Mouse (Mus musculus) liver, adult 2 months (tissue): ENCODE measurements at regions not wholly inside any gene's neighbourhood (a gene's known extent, or its start where the extent isn't known, plus 50 kb on each side); places are given as distances from the start of the nearest gene placed in this dataset.

Source experiments
- DNase-seq: peaks from one replicate; pipeline ENCODE4 v3.0.0-alpha.2; 2011; ENCODE audit warnings: low read depth, low spot score; ENCODE audit errors: extremely low read depth
- H3K27ac ChIP-seq: fragments of 200-500 bp; replicated peaks from 2 replicates; pipeline ENCODE4 v1.5.1; 2012; ENCODE audit warnings: low read depth, mild to moderate bottlenecking, control low read depth, inconsistent platforms, low read length; ENCODE audit not compliant: insufficient read depth
- H3K27me3 ChIP-seq: fragments of 200-500 bp; 2 replicates; pipeline ENCODE4 v1.6.1; 2012; ENCODE audit warnings: mild to moderate bottlenecking, moderate library complexity, low read length, inconsistent platforms; ENCODE audit not compliant: control insufficient read depth, insufficient read depth
- H3K36me3 ChIP-seq: fragments of 200-500 bp; 2 replicates; pipeline ENCODE4 v1.6.1; 2012; ENCODE audit warnings: low read length, inconsistent platforms; ENCODE audit not compliant: control insufficient read depth, insufficient read depth
- H3K4me1 ChIP-seq: fragments of 200-500 bp; 2 replicates; pipeline ENCODE4 v1.6.1; 2011; ENCODE audit warnings: low read length; ENCODE audit not compliant: control insufficient read depth, insufficient read depth
- H3K4me3 ChIP-seq: fragments of 200-500 bp; 2 replicates; pipeline ENCODE4 v1.5.1; 2011; ENCODE audit warnings: low read depth, mild to moderate bottlenecking, control low read depth, low read length, moderate library complexity; ENCODE audit not compliant: insufficient read depth
- H3K79me2 ChIP-seq: fragments of 200-500 bp; 2 replicates; pipeline ENCODE4 v1.6.1; 2012; ENCODE audit warnings: inconsistent platforms, mild to moderate bottlenecking, low read length, moderate library complexity; ENCODE audit not compliant: control insufficient read depth, insufficient read depth
- H3K9ac ChIP-seq: fragments of 200-500 bp; 2 replicates; pipeline ENCODE4 v1.6.1; 2012; ENCODE audit warnings: low read depth, mild to moderate bottlenecking, control low read depth, inconsistent platforms, low read length
- CTCF ChIP-seq: fragments of 200-500 bp; IDR thresholded peaks from 2 replicates; pipeline ENCODE4 v1.5.1; 2011; ENCODE audit warnings: low read depth, low read length, control low read depth
- POLR2A ChIP-seq: fragments of 200-500 bp; IDR thresholded peaks from 2 replicates; pipeline ENCODE4 v1.6.1; 2011; ENCODE audit warnings: low read length, control low read depth; ENCODE audit not compliant: insufficient read depth; ENCODE audit errors: extremely low read depth
- WGBS: fragments of 180-500 bp; shearing (Covaris S2); methylation state at CpG from one replicate; pipeline ENCODE4 v1.1.7; 2018; 5-methylcytosine and 5-hydroxymethylcytosine counted together

DNA sequence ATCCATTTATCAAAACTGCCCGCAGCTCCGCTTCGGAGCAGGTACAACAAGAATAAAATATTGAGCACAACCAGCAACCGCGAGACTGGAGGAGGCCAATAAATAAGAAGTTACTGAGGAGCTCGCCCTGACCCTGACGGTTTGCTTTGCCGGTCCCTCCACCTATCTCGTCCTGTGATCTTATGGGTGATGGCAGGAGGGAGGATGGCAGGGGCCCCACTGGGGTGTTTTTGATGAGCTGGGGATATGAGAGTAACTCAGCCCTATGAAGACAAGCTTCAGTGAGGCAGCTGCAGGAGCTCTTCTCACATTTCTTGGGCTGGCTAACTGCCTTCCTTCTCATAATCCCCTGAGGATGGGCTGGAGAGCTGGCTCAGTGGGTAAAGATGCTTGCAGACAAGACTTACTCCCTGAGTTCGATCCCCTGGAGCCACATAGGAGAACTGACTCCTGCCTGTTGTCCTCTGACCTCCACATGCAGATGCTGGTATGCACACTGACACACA lies 132.3 kb upstream of the Sdk2 start:
- H3K9ac ChIP-seq: no peak overlapping the region
- no peak for TF ChIP-seq POLR2A
- TF ChIP-seq CTCF: no peak
- H3K36me3 ChIP-seq: no peaks in the 10 kb centered on the region
- no peak overlapping the region for H3K27ac ChIP-seq
- 77% methylated on average over 10 of the region's 10 CpGs for WGBS
- H3K4me1 ChIP-seq: no peaks in the 10 kb centered on the region
- no peaks in the 10 kb centered on the region for H3K27me3 ChIP-seq
- no peak overlapping the region for H3K4me3 ChIP-seq
- no peaks in the 10 kb centered on the region for H3K79me2 ChIP-seq
- DNase-seq: no peak

DNA sequence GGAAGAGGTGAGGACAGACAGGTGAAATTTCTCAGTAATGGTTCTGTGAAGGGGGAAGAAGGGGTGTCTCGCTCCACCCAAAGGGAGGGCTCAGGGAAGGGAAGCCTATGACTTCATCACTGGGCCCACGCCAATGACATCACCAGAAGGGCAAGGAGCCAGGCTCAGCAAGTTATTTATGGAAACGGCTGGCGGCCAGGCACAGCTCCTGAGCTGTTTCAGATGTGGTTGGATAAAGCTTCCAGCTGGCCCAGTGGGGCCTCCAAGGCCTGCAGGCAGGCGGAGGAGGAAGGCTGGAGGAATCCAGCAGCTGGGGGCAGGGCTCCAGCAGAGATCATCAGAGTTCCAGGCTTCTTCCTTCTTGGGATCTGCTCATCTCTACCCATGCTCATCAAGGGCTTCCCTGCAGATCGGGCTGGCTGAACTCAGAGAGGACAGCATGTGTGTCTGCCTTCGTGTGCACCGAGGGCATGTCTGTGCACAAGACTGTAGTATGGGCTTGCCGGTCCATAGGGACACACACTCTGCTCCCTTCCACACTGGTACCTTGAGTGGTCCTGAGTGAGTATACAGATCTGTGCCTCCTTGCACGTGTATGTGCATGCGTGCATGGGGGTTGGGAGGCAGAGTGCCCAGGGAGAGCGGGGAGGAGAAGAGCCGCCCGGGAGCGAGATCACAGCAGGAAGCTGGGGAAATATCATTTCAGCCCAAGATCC lies 131.6 kb upstream of the Sdk2 start:
- no peaks in the 10 kb centered on the region for H3K36me3 ChIP-seq
- no peaks in the 10 kb centered on the region for H3K4me1 ChIP-seq
- TF ChIP-seq CTCF (no peak), POLR2A (no peak)
- DNase-seq: peak; percentile 7
- WGBS: 57% methylated on average over 15 of the region's 15 CpGs
- H3K27me3 ChIP-seq: no peaks in the 10 kb centered on the region
- H3K4me3 ChIP-seq: no peak overlapping the region
- no peak overlapping the region for H3K9ac ChIP-seq
- H3K79me2 ChIP-seq: no peaks in the 10 kb centered on the region
- H3K27ac ChIP-seq: no peak overlapping the region

DNA sequence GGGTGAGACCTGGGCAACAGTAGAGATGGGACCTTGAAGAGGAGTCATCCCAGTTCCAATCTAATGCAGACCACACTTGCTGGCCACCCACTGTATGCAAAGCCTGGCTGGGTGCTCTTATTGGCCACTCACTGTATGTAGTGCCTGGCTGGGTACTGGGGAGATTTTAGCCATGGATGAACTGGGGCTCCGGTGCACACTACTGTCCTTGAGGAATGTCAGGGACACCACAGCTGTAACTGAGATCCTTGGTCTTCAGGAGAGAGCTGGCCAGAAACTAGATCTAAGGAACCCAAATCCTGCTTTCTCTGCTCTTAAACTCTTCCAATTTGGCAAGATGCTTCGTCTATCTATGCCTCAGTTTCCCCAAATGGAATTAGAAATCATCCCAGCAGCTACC lies 128.4 kb upstream of the Sdk2 start:
- H3K9ac ChIP-seq: no peak overlapping the region
- H3K27me3 ChIP-seq: no peaks in the 10 kb centered on the region
- no peak for DNase-seq
- no peak overlapping the region for H3K27ac ChIP-seq
- TF ChIP-seq POLR2A (no peak), CTCF (no peak)
- no peaks in the 10 kb centered on the region for H3K79me2 ChIP-seq
- no peak overlapping the region for H3K4me3 ChIP-seq
- H3K36me3 ChIP-seq: no peaks in the 10 kb centered on the region
- H3K4me1 ChIP-seq: no peaks in the 10 kb centered on the region
- 81% methylated on average over 2 of the region's 2 CpGs for WGBS

DNA sequence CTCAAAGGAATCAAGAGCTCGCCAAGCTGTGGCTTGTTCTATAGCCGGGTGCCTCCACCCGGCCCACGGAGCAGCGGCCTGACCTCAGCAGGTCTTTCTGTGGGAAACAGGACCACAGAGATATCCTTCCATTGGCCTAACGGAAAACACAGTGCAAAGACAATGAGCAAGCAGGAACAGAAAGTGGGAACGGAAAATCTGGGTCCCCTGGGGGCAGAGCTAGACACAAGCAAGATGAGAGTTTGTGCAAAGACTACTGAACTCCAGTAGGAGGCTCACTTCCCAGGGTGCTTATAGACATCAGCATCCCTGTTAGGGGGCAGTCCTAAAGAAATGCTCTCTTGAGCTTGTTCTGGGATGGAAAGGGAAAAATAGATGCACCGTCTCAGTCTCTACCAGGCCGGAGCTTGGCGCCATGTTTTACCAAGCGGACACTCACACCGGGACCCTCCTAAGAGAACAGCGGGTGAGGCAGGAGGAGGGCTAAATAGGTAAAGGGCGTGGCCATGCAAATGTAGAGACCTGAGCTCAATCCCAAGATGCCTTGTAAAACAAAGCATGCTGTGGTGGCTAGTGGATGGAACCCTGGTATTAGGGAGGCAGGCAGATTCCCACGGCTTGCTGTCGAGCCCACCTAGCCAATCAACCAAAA lies 127.3 kb upstream of the Sdk2 start:
- Histone ChIP-seq H3K27me3 (no peaks in the 10 kb centered on the region), H3K79me2 (no peaks in the 10 kb centered on the region), H3K4me3 (no peak overlapping the region), H3K9ac (no peak overlapping the region), H3K36me3 (no peaks in the 10 kb centered on the region), H3K4me1 (no peaks in the 10 kb centered on the region), H3K27ac (no peak overlapping the region)
- DNase-seq: no peak
- TF ChIP-seq POLR2A (no peak), CTCF (no peak)
- WGBS: 46% methylated on average over 16 of the region's 16 CpGs

DNA sequence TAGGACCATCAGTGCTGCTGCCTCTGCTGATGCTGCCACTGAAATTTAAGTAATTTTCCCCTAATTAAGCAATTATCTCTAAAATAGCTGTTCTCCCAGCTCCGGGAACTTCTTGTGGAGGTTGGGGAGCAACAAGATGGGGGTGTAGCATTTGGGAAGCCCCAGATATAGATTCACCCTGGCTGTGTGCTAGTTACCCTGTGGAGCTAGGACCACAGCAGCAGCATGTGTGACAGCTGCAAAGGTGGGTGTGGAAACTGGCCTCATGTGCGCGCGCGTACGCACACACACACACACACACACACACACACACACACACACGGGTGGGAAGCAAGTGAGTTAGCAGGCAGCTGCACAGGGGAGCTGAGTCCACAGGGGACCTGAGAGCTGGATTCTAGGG lies 126.2 kb upstream of the Sdk2 start:
- H3K27me3 ChIP-seq: no peaks in the 10 kb centered on the region
- WGBS: 88% methylated on average over 7 of the region's 7 CpGs
- no peak overlapping the region for H3K27ac ChIP-seq
- no peak overlapping the region for H3K9ac ChIP-seq
- no peak overlapping the region for H3K4me3 ChIP-seq
- no peak for TF ChIP-seq CTCF
- TF ChIP-seq POLR2A: no peak
- H3K79me2 ChIP-seq: no peaks in the 10 kb centered on the region
- H3K36me3 ChIP-seq: no peaks in the 10 kb centered on the region
- no peak for DNase-seq
- no peaks in the 10 kb centered on the region for H3K4me1 ChIP-seq

DNA sequence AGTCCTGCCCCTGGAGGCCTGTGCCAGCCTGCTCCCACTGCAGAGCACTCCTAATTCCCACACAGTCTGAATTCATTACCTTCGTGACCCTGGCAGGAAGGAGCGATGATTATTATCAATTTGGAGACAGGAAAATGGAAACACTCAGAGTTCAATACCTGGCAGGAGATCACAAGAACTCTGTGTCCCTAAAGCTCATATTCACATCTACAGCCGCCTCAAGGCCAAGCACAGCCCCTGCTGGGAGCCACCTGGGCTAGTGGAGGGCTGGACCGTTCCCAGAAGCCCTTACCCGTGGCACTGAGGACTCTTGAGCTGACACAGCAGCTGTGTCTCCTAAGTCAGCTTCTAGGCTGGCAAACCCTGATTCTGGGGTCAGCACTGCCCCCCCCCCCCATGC lies 124.8 kb upstream of the Sdk2 start:
- Histone ChIP-seq H3K36me3 (no peaks in the 10 kb centered on the region), H3K9ac (no peak overlapping the region), H3K4me3 (no peak overlapping the region), H3K79me2 (no peaks in the 10 kb centered on the region), H3K4me1 (no peaks in the 10 kb centered on the region), H3K27me3 (no peaks in the 10 kb centered on the region), H3K27ac (no peak overlapping the region)
- 79% methylated on average over 5 of the region's 5 CpGs for WGBS
- no peak for DNase-seq
- TF ChIP-seq POLR2A: no peak
- no peak for TF ChIP-seq CTCF
